Mouse (Mus musculus) kidney, postnatal 14 days (tissue): ENCODE data around the gene Vil1.
A peak's percentile ranks its signal among the peaks of the same experiment; 100 is the strongest.
"Not testable (repeated sequence)": the region's sequence is repeated elsewhere in the genome, so short reads cannot be mapped to it uniquely, and the experiment has no call there.

Experiments
- DNase-seq: peaks from one replicate; pipeline ENCODE4 v3.0.0; 2022; ENCODE audit warnings: mixed read lengths

Gene Vil1

DNA sequence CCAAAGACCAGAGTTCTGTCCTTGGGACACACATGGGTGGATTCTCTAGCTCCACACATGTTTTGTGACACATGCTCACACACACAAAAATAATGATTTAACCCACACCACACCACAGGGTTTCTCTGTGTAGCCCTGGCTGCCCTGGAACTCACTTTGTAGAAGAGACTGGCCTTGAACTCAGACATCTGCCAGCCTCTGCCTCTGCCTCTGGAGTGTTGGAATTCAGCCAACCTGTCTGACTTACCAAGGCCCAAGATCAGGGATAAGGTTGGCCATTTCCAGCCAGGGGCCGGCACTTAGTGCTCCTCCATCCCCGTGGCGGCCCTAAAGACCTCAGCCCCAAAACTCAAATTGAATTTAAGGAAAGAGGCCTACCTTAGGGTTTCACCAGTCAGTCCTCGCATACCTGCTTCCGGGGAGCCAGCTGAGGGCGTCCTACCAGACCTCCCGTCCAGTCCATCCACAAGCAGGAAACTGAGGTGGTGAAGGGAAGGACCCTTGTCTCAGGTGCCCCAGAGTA lies 20.7 kb upstream of the Vil1 start:
- no peak for DNase-seq

DNA sequence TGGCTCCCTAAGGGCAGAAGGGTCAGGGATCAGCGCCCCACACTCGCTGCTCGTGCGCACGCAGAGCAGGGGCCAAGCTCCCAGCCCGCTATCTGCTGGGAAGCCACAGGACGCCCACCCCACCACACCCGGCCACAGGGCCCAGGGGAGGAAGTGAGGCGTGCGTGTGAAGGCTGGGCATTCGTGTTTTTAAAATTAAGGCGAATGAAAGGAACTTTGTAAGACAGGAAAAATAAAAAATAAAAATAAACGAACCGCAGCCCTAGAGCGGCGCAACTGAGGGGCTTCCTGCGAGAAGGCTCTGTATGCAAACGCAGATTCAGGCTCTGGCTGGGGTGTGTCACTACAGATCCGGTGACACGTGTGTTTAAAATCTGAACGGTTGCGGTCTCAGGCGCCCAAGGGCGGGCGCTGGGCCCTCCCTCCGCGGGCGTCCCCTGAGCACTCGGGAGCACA lies 19.3 kb upstream of the Vil1 start:
- DNase-seq = peak; percentile 37

DNA sequence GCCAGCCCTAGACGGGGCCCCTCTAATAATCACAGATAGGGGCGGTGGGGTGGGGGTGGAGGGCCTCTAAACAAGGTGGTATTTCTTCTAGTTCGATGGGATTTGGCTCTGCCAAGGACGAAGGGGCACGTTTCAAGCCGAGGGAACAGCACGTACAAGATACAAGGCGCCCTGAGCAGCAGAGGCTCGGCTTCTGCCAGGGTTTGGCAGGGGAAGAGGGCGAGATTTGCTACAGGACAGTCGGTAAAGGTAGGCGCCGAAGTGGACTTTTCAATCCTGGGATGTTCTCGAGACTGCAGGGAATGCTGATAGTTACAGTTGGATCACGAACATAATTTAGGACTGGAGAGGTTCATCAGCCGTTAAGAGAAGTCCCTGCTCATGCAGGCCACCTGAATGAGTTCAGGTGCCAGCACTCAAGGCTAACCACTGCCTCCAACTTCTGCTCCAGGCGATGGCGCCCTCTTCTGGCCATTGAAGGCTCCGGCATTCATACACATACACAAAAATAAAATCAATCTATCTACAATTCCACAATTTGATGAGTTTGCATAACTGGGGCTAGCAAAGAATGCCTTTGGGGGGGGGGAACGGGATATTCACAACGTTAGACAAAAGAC lies 18.8 kb upstream of the Vil1 start:
- DNase-seq = peak; percentile 69

DNA sequence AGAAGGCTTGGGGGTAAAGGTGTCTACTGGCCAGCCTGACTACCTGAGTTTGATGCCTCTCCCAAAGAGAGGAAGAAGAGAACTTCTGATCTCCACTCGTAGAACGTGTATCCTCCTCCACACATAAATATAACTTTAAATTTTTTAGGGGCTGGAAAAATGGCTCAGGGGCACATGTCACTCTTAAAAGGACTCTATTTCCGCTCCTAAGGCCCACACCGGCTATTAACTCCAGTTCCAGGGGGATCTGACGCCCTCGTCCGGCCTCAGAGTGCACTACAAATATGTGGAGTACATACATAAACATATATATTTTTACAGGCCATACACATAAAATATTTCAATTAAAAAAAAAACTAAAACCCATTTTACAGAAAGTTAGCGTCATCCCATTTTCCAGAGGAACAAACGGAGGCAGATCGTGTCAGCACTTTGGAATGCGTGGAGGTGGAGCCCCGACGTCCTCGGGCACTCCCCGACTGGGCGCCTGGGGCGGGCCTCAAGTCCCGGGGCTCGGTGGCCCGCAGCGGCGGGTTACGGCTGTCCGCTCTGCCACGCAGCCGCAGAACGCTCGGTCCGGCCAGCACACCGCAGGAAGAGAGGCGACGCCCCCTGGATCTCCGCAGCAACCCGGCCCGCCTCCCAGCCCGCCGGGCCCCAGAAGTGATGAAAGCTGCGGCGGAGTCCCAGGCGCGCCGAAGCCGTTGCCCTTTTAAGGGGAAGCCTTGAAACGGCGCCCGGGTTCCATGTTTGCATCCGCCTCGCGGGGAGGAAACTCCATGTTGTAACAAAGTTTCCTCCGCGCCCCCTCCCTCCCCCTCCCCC lies 18.0 kb upstream of the Vil1 start, which contains the start of gene Ctdsp1:
Ctdsp1 (plus strand) TSS at position 586 of the 825 bp plus-strand sequence.
- DNase-seq = peak; percentile 99

DNA sequence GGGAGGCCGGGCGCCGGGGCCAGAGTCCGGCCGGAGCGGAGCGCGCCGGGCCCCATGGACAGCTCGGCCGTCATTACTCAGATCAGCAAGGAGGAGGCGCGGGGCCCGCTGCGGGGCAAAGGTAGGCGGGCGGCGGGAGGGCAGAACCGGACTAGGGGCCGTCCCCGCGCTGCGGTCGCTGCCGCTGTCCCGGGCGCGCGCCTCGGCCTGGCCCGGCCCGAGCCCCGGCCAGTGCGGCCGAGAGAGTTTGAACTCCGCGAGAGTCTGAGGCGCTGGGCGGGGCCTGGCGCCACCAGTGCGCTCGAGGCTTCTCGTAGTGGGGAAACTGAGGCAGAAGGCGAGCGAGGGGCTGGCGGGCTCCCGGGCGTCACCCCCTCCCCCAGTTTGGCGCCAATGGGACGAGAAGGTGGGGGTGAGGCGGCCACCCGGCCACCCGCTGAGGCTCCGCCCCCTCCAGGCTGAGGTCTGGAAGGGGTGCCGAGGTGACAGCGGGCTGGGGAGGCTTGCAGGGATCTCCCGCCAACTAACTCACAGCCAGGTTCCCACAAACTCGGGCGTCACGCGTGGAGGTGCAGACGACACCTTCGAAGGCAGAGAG lies 17.2 kb upstream of the Vil1 start:
- peak; percentile 90 for DNase-seq

DNA sequence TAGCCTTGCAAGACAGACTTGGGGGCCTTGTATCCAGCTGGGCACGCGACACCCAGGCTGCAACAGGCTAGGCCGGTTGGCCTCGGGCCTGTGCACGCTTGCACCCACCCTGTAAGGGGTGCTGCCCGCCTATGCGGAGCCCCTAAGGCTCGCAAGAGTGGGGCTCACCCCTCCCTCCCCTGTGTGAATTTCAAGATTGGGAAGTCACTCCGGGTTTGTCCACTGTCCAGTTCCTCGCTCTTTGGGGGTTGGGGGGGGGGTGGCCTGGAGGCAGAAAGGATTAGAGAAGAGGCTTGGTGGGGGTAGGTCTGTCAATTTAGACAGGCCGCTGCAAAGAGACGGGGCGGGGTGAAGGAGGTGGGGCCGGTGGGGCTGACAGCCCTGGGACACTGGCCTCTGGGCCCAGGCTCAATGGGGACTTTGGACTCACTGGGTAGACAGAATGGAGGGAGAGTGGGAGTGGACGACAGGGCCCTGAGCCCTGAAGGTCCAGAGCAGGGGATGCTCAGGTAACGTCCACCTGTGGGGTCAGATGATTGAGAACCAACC lies 16.7 kb upstream of the Vil1 start:
- peak; percentile 83 for DNase-seq

DNA sequence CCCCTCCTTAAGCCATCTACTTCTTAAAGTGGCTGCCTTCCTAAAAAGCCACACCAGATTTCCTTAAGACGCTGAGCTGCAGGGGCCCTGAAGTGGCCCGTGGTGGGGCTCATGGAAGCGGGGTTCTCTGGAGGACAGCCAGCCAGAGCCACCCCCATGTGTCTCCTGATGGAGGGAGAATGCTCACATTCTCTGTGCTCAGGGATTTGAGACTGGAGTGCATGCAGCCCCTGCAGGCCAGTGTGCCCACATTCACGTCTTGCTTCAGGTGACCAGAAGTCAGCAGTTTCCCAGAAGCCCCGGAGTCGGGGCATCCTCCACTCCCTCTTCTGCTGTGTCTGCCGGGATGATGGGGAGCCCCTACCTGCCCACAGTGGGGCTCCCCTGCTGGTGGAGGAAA lies 16.2 kb upstream of the Vil1 start:
- no peak for DNase-seq

DNA sequence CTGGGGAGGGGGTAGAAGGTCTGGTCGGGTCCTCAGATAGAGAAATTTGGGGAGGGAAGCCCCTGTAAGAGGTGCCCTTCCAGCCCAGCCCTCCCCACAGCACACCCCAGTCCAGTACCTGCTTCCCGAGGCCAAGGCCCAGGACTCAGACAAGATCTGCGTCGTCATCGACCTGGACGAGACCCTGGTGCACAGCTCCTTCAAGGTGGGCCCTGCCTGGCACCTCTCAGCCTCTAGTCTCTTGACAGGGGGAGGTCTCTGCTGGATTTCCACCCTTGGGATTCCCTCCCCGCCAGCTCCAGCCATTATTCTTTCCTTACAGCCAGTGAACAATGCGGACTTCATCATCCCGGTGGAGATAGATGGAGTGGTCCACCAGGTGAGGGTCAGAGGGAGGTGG lies 15.5 kb upstream of the Vil1 start:
- no peak for DNase-seq

DNA sequence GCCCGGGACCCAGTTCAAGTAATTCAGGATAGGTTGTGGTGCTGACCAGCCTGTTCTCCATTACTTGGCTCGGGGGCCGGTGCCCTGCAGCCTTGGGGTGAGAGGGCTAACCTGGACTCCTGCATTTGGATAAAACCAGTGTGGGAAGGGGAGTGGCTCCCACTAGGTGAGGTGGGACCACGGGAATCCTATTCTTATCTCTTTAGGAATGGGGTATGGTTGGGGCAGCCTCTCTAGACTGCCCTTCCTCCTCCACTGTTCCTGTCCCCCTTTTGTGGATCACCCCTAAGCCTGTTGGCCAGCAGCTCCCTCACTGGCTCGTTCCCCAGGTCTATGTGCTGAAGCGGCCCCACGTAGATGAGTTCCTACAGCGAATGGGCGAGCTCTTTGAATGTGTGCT lies 14.9 kb upstream of the Vil1 start:
- DNase-seq = no peak

DNA sequence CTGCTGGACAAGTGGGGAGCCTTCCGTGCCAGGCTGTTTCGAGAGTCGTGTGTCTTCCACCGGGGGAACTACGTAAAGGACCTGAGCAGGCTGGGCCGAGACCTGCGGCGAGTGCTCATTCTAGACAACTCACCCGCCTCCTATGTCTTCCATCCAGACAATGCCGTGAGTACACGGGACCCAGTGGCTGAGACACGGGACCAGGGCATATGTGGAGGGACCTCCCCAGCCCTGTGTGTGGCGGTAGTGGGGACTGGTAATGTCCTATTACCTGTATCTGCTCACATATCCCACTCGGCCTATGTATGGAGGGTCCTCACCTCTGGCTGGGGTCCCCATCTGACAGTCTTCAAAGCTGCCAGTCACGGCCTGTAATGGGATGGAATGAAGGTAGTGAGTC lies 14.3 kb upstream of the Vil1 start:
- DNase-seq = no peak

DNA sequence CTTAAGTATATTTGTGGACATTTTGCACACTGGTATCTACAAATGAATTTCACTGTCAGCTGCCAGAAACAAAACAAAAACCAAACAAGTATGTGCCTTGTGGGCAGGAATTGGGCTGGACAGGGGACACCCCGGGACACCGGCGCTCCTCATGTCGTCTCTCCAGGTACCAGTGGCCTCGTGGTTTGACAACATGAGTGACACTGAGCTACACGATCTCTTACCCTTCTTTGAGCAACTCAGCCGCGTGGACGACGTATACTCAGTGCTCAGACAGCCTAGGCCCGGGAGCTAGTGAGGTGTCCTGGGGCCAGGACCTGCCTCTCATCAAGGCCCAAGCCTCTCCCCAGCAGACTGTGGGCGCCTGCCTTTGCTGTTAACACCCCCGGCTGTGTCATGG lies 13.9 kb upstream of the Vil1 start:
- no peak for DNase-seq

DNA sequence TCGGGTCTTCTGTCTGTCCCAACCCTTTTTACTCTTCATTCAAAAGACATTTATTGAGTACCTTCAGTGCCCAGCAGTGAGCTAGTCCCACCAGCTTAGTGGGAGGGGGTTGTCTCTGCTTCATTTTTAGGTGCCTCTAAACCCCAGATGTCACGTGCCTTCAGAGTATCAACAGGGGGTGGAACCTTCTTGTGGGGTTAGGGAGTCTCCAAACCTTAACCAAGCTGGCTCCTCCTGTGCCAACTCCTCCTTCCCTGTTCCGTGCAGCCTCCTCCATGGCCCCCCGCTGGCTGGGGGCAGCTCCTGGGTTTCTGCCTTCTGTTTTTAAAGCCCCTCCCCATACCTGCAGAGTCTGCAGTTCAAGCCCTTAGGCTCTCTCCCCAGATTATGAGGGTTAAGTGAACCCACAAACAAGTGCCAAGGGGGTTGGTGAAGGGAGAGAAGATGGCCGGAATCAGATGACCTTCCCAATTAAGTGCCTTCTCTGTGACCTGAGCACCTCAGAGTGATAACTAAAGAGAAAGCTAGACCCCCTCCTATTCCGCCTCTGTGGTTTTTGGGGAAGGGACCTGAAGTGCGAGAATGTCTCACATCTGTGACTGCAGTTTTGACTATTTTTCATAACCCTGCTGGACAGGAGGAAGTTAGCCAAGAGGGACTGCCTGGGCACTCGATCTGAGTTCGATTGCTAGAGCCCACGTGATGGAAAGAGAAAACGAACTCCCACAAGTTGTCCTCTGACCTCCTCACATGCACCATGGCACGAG lies 12.5 kb upstream of the Vil1 start:
- not testable (repeated sequence) for DNase-seq

DNA sequence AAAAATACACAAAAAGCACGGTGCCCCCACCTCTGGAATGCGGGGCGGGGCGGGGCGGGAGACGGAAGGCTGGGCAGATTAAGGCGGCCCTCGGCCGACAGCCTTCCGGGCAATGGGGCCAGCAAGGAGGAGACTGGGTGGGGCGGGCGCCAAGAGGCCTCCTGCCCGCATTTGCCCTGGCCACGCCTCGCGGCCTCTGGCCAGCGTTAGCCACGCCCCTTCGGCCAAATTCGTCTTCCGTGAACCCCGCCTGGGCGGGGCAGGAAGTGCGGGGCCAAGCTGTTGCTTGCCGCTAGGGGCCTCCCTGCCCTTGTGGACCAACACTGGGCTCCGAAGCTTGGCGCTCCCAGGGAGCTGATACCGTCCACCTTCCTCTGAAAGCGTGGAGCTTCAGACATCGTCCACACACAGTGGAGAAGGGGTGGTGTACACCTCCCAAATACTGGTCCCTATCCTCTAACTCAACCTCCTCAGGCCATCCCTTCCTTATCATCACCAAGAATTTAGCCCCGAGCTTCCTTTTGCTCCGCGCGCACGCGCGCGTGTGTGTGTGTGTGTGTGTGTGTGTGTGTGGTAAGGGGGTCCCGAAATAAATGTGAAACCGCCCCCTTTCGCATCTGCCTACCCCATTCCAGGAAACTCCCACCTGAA lies 11.8 kb upstream of the Vil1 start:
- peak; percentile 100 for DNase-seq

DNA sequence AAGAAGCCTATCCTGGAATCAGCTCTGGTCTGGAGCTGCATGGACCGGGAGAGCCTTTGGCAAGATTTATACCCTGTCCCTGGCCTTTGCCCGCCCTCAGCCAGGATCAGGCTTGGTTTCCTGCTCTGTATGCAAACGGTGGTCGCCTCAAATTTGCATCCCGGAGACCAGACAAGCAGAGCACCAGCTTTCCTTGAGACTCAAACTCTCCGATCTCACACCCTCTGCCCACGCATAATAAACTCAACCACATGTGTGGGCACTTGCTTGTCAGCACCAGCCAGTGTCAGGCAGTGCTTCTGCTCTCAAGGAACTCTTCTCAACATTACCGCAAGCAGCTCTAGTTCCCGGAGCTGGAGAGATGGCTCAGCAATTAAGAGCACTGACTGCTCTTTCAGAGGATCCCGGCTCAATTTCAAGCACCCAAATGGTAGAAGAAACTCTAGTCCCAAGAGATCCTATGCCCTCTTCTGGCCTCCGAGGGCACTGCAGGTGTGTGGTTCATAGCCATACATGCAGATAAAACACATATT lies 11.2 kb upstream of the Vil1 start:
- peak; percentile 81 for DNase-seq

DNA sequence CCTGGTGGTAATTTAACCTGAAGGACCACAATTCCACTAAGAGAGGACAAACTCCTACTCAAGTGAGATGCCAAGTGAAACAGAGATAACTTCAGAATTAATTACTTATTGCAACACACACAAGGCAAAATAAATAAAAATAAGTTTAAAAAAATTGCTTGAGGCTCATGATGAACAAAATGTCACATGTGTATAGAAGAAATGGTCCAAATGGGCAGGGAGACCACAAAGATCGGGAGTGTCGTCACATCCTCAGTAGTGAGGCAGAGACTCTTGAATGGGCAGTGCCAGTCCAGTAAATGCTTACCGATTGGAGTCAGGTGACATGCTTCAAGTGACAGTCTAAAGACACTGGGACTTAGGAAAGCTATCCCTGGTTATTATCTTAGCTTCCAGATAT lies 8.6 kb upstream of the Vil1 start:
- DNase-seq = no peak

DNA sequence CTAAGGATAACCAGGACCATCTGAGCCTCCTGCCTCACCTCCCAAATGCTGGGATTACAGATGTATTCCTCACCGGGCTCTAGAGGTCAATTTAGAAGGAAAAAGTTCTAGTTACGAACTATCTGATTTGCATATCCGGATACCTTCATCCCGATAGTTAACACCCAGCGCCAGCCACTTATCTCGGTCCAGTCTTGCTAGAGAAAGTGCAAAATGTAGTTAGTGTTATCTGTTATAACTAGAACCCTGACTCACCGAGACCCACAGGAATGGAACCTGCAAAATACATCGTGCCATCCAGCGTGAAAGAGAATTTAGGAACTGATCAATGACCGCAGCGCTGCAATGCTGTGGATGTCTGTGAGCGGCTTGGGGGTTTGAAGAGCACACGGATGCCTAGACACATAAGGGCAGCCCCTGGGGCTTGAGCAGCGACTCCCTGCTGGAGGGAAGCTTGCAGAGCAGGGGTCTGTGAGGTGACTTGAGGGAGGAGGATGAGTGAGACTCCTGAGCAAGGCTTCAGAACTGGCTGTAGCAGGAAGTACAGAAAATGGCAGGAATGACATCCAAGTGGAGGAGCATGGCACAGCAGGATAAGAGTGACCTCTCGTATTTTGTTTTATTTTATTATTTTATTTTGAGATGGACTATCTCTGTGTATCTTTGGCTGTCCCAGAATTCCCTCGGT lies 8.0 kb upstream of the Vil1 start:
- no peak for DNase-seq

DNA sequence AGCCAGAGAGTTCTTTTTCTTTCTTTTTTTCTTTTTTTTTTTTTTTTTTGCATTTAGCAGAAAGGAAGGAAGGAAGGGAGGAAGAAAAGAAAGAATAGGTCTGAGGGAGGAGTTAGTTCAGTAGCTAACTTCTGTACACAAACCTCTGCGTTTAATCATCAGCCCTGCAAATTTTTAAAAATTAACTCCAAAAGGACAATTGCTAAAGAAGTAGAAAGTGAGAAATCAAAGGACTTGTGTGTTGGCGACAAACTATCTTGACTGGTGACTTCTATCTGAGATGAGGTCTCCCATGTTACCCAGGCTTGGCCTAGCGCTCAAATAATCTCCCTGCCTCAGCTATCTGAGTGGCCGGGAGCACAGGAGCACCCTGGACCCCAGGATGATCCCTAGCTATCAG lies 5.0 kb upstream of the Vil1 start:
- no peak for DNase-seq

DNA sequence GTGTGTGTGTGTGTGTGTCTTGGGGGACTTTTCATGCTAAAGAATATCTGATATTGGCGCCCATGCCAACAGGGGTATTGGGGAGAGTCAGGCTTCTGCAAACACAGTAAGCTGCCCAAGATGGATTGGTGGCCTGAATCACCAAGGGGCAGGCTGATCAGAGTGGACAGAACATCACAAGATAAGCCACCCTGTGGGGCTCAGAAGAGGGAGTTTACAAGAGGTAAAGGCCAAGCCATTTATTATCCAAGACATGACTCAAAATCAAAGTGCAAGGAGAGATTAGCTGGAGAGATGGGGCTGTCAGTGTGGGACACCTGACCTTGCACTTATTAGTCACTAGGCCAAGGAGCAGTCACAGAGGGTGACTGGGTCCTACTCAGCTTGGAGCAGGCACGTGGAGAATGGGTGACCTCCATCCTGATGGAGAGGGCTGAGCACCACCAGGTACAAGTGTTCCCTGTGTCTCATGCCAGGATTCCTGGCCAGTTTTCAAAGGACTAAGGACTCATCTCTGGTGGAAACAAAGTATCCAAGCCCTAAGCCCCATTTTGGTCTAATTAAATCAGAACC lies 2.7 kb downstream of the Vil1 start:
- no peak for DNase-seq

DNA sequence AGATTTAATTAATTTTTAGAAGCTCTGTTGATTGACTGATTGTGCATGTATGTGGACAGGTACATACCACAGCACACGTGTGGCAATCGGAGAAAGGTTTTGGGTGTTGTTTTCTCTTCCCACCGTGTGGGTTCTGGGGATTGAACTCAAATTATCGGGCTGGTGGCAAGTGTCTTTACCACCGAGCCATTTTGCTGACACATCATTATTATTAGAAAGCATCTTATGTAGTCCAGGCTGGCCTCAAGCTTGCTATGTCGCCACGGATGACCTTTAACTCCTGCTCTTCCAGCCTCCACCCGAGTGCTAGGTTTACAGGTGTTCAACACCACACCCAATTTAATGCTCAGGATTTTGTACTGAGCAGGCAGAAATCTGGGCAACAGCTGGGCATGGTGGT lies 3.5 kb downstream of the Vil1 start:
- DNase-seq = no peak

DNA sequence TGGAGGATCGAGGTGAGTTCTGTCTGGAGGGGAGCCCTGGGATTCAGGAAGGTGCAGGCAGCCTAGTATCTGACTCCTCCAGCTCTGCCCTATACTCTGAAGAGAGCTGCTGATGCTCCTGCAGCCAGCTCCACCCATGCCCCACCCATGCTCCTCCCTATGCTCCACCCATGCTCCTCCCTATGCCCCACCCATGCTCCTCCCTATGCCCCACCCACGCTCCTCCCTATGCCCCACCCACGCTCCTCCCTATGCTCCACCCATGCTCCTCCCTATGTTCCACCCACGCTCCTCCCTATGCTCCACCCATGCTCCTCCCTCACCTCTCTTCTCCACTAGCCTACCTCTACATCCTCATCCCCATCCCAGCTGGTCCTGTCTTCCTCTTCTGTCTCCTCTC lies 6.0 kb downstream of the Vil1 start:
- DNase-seq = peak; percentile 65
